In genomic region chr4:123425672-123426272, GRCm38 (mm10) we compare ENCODE assay signal across 9 mouse cellular contexts.
DNase-seq lines count a peak whose midpoint lies in the region; ATAC-seq and TF ChIP-seq lines count a peak whose summit lies in the region.
"Had no signal": no experiment of that assay in that cellular context is flagged by ENCODE, and none has a peak within 500 bp of the region (broad histone marks: within the 10 kb centered on the region; RNA-seq: fewer than 3 reads in every experiment).

No protein-coding gene starts in this region.

- ATAC-seq in common myeloid progenitor, adult 5-6 weeks (replicated peaks; ENCODE audit: low read depth, poor library complexity, severe bottlenecking) = peak; percentile 60
- no peak for ATAC-seq in kidney, postnatal 0 days (replicated peaks; ENCODE audit: low FRiP score, low read depth)
- peak; percentile 72 for ATAC-seq in megakaryocyte-erythroid progenitor cell, adult 5-6 weeks (replicated peaks; ENCODE audit: low FRiP score, low TSS enrichment, poor library complexity, severe bottlenecking)
- ATAC-seq in hindbrain, embryonic 14.5 days (ENCODE audit: low FRiP score) = no peak

- 73% methylated on average over 1 of the region's 1 CpGs for WGBS in kidney, postnatal 0 days
- WGBS in hindbrain, embryonic 14.5 days = 78% methylated on average over 1 of the region's 1 CpGs

- H3K9me3 ChIP-seq in kidney, postnatal 0 days (replicated peaks; ENCODE audit: low read length) = no peaks in the 10 kb centered on the region
- H3K9me3 ChIP-seq in hindbrain, embryonic 14.5 days (ENCODE audit: control insufficient read depth, low read length) = no peaks in the 10 kb centered on the region

- no peak overlapping the region for H3K4me2 ChIP-seq in kidney, postnatal 0 days (ENCODE audit: low read length)
- H3K4me2 ChIP-seq in hindbrain, embryonic 14.5 days (replicated peaks) = no peak overlapping the region

- no peak overlapping the region for H3K9ac ChIP-seq in kidney, postnatal 0 days (ENCODE audit: low read depth, low read length)
- H3K9ac ChIP-seq in hindbrain, embryonic 14.5 days = no peak overlapping the region

- DNase-seq in heart, adult 11 months = peak; percentile 95
- DNase-seq in heart, postnatal 36 days = no peak
- DNase-seq in kidney, postnatal 0 days (ENCODE audit: low spot score) = peak; percentile 69
- DNase-seq in left cerebral cortex, adult 8-10 months (ENCODE audit: low spot score in 2 of 2) = no peak
- no peak for DNase-seq in gastrocnemius, adult 8-10 months (ENCODE audit: low spot score in 2 of 2)
- DNase-seq in hindbrain, embryonic 14.5 days (ENCODE audit: low spot score) = no peak
- DNase-seq: thymus, adult 2 months had no signal

- no peak overlapping the region for H3K4me3 ChIP-seq in kidney, postnatal 0 days (replicated peaks; ENCODE audit: low read depth, low read length)
- H3K4me3 ChIP-seq in hindbrain, embryonic 14.5 days (replicated peaks; ENCODE audit: low read length) = no peak overlapping the region

- no peaks in the 10 kb centered on the region for H3K27me3 ChIP-seq in kidney, postnatal 0 days (ENCODE audit: insufficient read depth, low read length)
- H3K27me3 ChIP-seq in hindbrain, embryonic 14.5 days (ENCODE audit: control insufficient read depth, insufficient read depth, low read length) = no peaks in the 10 kb centered on the region

- H3K36me3 ChIP-seq in kidney, postnatal 0 days (ENCODE audit: insufficient read depth, low read length) = 0 out of 2 replicates have a peak, but pooled peaks cover 1% of the 10 kb centered on the region
- peaks cover 32% of the 10 kb centered on the region for H3K36me3 ChIP-seq in hindbrain, embryonic 14.5 days (replicated peaks; ENCODE audit: control insufficient read depth, insufficient read depth)

- no peak overlapping the region for H3K27ac ChIP-seq in kidney, postnatal 0 days
- H3K27ac ChIP-seq in hindbrain, embryonic 14.5 days = no peak overlapping the region

- intact Hi-C loops in heart, postnatal 36 days (cut with DNase I) = loop anchor here (2.0 kb wide), 2 partner anchors 13 to 39 kb away; no protein-coding TSS in a partner anchor

- TF ChIP-seq CTCF in kidney, postnatal 0 days (IDR thresholded peaks at IDR 0.05; ENCODE audit: low read depth) = no peak

- H3K4me1 ChIP-seq in kidney, postnatal 0 days (replicated peaks; ENCODE audit: insufficient read depth, low read length) = no peaks in the 10 kb centered on the region; the same call in 1 of the 2 replicates
- H3K4me1 ChIP-seq in hindbrain, embryonic 14.5 days (replicated peaks; ENCODE audit: control insufficient read depth, insufficient read depth, low read length) = no peaks in the 10 kb centered on the region

Comparison
In these comparisons a context has a peak if more than half of its experiments do, and no peak if none do; other contexts are left out.
1. DNase-seq: peak in heart, adult 11 months (single experiment) and kidney, postnatal 0 days (single experiment); none in heart, postnatal 36 days (0 of 2), left cerebral cortex, adult 8-10 months (0 of 2), gastrocnemius, adult 8-10 months (0 of 2) and hindbrain, embryonic 14.5 days (single experiment).
2. ATAC-seq: peak in common myeloid progenitor, adult 5-6 weeks (single experiment) and megakaryocyte-erythroid progenitor cell, adult 5-6 weeks (single experiment); none in kidney, postnatal 0 days (single experiment) and hindbrain, embryonic 14.5 days (single experiment).